ENCODE assay signal across 19 mouse cellular contexts in genomic region chr6:136685433-136685832, GRCm38 (mm10).
"Had no signal": no experiment of that assay in that cellular context is flagged by ENCODE, and none has a peak within 500 bp of the region (broad histone marks: within the 10 kb centered on the region; RNA-seq: fewer than 3 reads in every experiment).

No protein-coding gene starts in this region.

- H3K9me3 ChIP-seq: intestine, embryonic 15.5 days; limb, embryonic 10.5 days; liver, embryonic 12.5 days; liver, embryonic 15.5 days; midbrain, embryonic 12.5 days; neural tube, embryonic 13.5 days had no signal

- H3K4me3 ChIP-seq: intestine, embryonic 15.5 days; layer of hippocampus, adult 2 months; limb, embryonic 10.5 days; limb, embryonic 13.5 days; liver, embryonic 12.5 days; liver, embryonic 15.5 days; midbrain, embryonic 12.5 days; myocyte; neural tube, embryonic 13.5 days had no signal

- H3K36me3 ChIP-seq: intestine, embryonic 15.5 days; limb, embryonic 10.5 days; limb, embryonic 13.5 days; liver, embryonic 12.5 days; liver, embryonic 15.5 days; midbrain, embryonic 12.5 days; neural tube, embryonic 13.5 days had no signal

- H3K4me1 ChIP-seq: liver, embryonic 15.5 days; midbrain, embryonic 12.5 days; neural tube, embryonic 13.5 days had no signal

- H3K9ac ChIP-seq: intestine, embryonic 15.5 days; limb, embryonic 13.5 days; liver, embryonic 12.5 days; liver, embryonic 15.5 days; midbrain, embryonic 12.5 days; neural tube, embryonic 13.5 days had no signal

- ATAC-seq: intestine, embryonic 15.5 days; liver, embryonic 12.5 days; midbrain, embryonic 16.5 days had no signal

- H3K4me2 ChIP-seq: intestine, embryonic 15.5 days; limb, embryonic 13.5 days; liver, embryonic 12.5 days; liver, embryonic 15.5 days; midbrain, embryonic 12.5 days; neural tube, embryonic 13.5 days had no signal

- H3K27ac ChIP-seq: intestine, embryonic 15.5 days; layer of hippocampus, adult 2 months; limb, embryonic 10.5 days; limb, embryonic 13.5 days; liver, embryonic 12.5 days; liver, embryonic 15.5 days; midbrain, embryonic 12.5 days; neural tube, embryonic 13.5 days had no signal

- H3K27me3 ChIP-seq: intestine, embryonic 15.5 days; limb, embryonic 13.5 days; liver, embryonic 12.5 days; liver, embryonic 15.5 days; midbrain, embryonic 12.5 days; neural tube, embryonic 13.5 days had no signal

- DNase-seq: kidney, adult 18-20 months; kidney, postnatal 10 days; layer of hippocampus, adult 9-11 months; liver; lung, adult 2 months; lung, postnatal 14 days; lung, postnatal 4 days; thymus, adult 18-20 months; thymus, postnatal 36 days had no signal
